Mouse (Mus musculus) spleen, adult 2 months (tissue): ENCODE results near the gene Dnajc17.

Experiments
- CTCF ChIP-seq: fragments of 200-500 bp; IDR thresholded peaks from 2 replicates; pipeline ENCODE4 v1.5.1; 2011; ENCODE audit warnings: mild to moderate bottlenecking, inconsistent platforms; ENCODE audit not compliant: insufficient read depth, insufficient read length, insufficient replicate concordance; ENCODE audit errors: extremely low read depth
- POLR2A ChIP-seq: fragments of 200-500 bp; IDR thresholded peaks from 2 replicates; pipeline ENCODE4 v1.6.1; 2011; ENCODE audit warnings: low read depth, low read length, inconsistent platforms

DNA sequence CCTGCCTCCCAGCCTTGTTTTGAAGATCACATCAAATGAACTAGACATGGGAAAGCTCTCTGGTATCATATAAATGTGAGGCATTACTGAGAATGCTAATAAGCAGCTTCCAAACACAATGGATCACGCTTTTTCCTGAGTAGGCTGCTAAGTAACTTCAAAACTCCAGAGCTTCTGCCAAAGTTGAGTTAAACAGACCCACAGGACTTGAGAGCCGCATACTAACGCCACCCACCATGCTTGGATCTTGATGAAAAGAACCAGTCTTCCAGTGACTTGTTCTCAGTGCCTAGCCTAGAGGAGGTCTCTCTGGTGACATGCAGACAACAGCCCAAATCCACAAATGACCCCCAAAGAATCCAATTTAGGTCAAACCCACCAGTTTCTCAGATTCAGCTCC, 9.7 kb downstream of the Dnajc17 start:
- no peak for TF ChIP-seq CTCF
- TF ChIP-seq POLR2A, result no peak
